Mouse (Mus musculus) liver, embryonic 14.5 days (tissue): Measurements from ENCODE around the gene Rasa1. TPM values are rescaled to one million over a fixed set of nuclear protein-coding genes. Genes with fewer than 3 reads are reported as not detected.
A peak's percentile ranks its signal among the peaks of the same experiment; 100 is the strongest.

Experiments
- ATAC-seq: fragments of 200-750 bp; cut with Nextera tagmentation; 2 replicates; pipeline ENCODE4 v1.8.0; 2017; ENCODE audit warnings: moderate number of reproducible peaks, mild to moderate bottlenecking, moderate library complexity; ENCODE audit not compliant: insufficient read depth
- DNase-seq, 3 experiments: peaks; one replicate each; pipeline ENCODE4 v3.0.0-alpha.2; 2012 to 2013; ENCODE audit warnings: low read depth in 3 of 3, low spot score in 3 of 3
- H3K27ac ChIP-seq: fragments of 300-500 bp; sonication (generic); 2 replicates; pipeline ENCODE4 v1.5.1; 2014; ENCODE audit warnings: moderate library complexity, mild to moderate bottlenecking, control low read depth, inconsistent platforms
- H3K27me3 ChIP-seq: fragments of 300-500 bp; sonication (generic); 2 replicates; pipeline ENCODE4 v1.6.1; 2014; ENCODE audit warnings: mild to moderate bottlenecking, low read length, moderate library complexity; ENCODE audit not compliant: control insufficient read depth, insufficient read depth
- H3K36me3 ChIP-seq: fragments of 300-500 bp; sonication (generic); replicated peaks from 2 replicates; pipeline ENCODE4 v1.6.1; 2014; ENCODE audit warnings: low read depth; ENCODE audit not compliant: control insufficient read depth, insufficient read depth
- H3K4me1 ChIP-seq, 2 experiments: fragments of 200-500 bp in 1 of 2; fragments of 300-500 bp in 1 of 2; sonication (generic) in 1 of 2; replicated peaks; 2 replicates each; pipeline ENCODE4 v1.6.1; 2012 to 2014; ENCODE audit warnings: antibody characterized with exemption in 1 of 2, inconsistent platforms in 1 of 2, low read length in 1 of 2; ENCODE audit not compliant: control insufficient read depth in 2 of 2, insufficient read depth in 2 of 2
- H3K4me2 ChIP-seq: fragments of 300-500 bp; sonication (generic); 2 replicates; pipeline ENCODE4 v1.6.1; 2014; ENCODE audit warnings: low read depth, mild to moderate bottlenecking, control low read depth, moderate library complexity
- H3K4me3 ChIP-seq, 2 experiments: fragments of 200-500 bp in 1 of 2; fragments of 300-500 bp in 1 of 2; sonication (generic) in 1 of 2; 2 replicates each; pipeline ENCODE4 v1.5.1; 2012 to 2014; ENCODE audit warnings: low read depth in 2 of 2, low read length in 2 of 2, mild to moderate bottlenecking in 2 of 2, control low read depth in 1 of 2, inconsistent platforms in 1 of 2, moderate library complexity in 1 of 2; ENCODE audit not compliant: insufficient read depth in 1 of 2
- H3K9ac ChIP-seq: fragments of 300-500 bp; sonication (generic); replicated peaks from 2 replicates; pipeline ENCODE4 v1.6.1; 2014; ENCODE audit warnings: mild to moderate bottlenecking, control low read depth, moderate library complexity
- H3K9me3 ChIP-seq: fragments of 300-500 bp; sonication (generic); 2 replicates; pipeline ENCODE4 v1.6.1; 2016; ENCODE audit warnings: low read length, mixed read lengths; ENCODE audit not compliant: control insufficient read depth
- CTCF ChIP-seq: IDR thresholded peaks from 2 replicates; pipeline ENCODE4 v1.5.1; 2016; ENCODE audit warnings: antibody characterized with exemption, low read depth, control low read depth
- EP300 ChIP-seq: IDR thresholded peaks from 2 replicates; pipeline ENCODE4 v1.6.1; 2016; ENCODE audit warnings: antibody characterized with exemption, low read depth
- WGBS: fragments of 180-500 bp; shearing (Covaris S2); extraction: QIAGEN DNeasy Blood & Tissue Kit; methylation state at CpG from one replicate; pipeline ENCODE4 v1.1.7; 2014; ENCODE audit not compliant: insufficient replicate concordance; 5-methylcytosine and 5-hydroxymethylcytosine counted together
- polyA plus RNA-seq, 2 experiments: library from polyadenylated mRNA; depleted of rRNA in 1 of 2; stranded (reverse) in 1 of 2; unstranded in 1 of 2; fragments of >200 nt; fragmentation: Nextera tagmentation in 1 of 2; extraction: Ambion mirVana in 1 of 2; gene quantifications; 2 replicates each; pipeline versions ENCODE4 v1.2.1 to v1.2.3; 2012 to 2014

Rasa1 gene
- polyA plus RNA-seq, 2 experiments: 9.2 to 14.0 TPM

DNA sequence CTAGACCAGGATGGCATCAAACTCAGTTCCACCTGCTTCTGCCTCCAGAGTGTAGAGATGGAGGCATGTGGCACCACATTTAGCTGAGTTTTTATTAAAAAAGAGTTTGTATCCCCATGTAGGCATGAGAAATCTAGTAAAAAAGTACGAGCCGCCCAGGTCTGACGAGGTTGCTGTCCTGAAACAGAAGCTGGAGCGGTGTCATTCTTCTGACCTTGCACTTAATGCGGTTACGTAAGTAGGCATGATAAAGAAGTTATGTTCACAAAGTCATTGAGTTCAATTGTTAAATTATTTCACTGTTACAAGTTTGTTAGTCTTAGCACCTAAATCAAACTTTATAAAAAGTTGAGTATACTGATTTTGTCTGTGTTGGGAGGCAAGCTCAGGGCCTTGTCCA lies 80.3 kb downstream of the Rasa1 start:
- TF ChIP-seq CTCF (no peak), EP300 (no peak)
- no peak overlapping the region for H3K27ac ChIP-seq
- peaks cover 3% of the 10 kb centered on the region; the same call in 1 of the 2 replicates for H3K36me3 ChIP-seq
- H3K27me3 ChIP-seq: no peaks in the 10 kb centered on the region
- WGBS: 82% methylated on average over 6 of the region's 6 CpGs
- DNase-seq (no peak), ATAC-seq (no peak)
- no peak overlapping the region for H3K4me3 ChIP-seq
- no peaks in the 10 kb centered on the region for H3K4me1 ChIP-seq
- no peak overlapping the region for H3K9ac ChIP-seq
- no peaks in the 10 kb centered on the region for H3K9me3 ChIP-seq
- H3K4me2 ChIP-seq: no peak overlapping the region

DNA sequence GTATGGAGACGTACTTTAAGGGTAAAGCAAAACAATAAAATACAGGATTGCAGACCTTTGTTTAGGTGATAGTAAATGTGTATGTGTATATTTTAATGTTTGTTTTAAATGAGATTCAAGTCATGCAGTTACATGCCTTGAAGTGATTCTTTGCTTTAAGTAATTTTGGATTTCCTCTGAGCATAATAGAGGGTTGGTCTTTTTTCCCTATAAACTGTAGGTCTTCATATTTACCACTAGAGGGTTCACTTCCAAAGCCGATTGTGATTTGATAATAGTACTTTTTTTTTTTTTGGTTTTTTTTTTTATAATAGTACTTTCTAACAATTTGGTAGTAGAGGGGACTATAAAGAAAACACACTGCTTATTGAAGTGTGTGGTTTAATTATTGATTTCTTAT lies 81.4 kb downstream of the Rasa1 start:
- ATAC-seq: no peak

GRCm38 (mm10) chr13:85191253-85191652 lies 97.7 kb downstream of the Rasa1 start:
- Histone ChIP-seq H3K9ac (no peak overlapping the region), H3K9me3 (no peaks in the 10 kb centered on the region), H3K4me3 (no peak overlapping the region), H3K27ac (no peak overlapping the region), H3K4me1 (no peaks in the 10 kb centered on the region), H3K36me3 (no peaks in the 10 kb centered on the region; the same call in 1 of the 2 replicates), H3K4me2 (no peak overlapping the region), H3K27me3 (no peaks in the 10 kb centered on the region)
- 80% methylated on average over 2 of the region's 2 CpGs for WGBS
- no peak for ATAC-seq
- DNase-seq: no peak
- TF ChIP-seq CTCF: no peak

More for the DNA sequence above, 81.4 kb downstream of the Rasa1 start:
- Histone ChIP-seq H3K4me2 (no peak overlapping the region), H3K9me3 (no peaks in the 10 kb centered on the region), H3K4me1 (no peaks in the 10 kb centered on the region), H3K36me3 (peaks cover 5% of the 10 kb centered on the region; the same call in 1 of the 2 replicates), H3K27me3 (no peaks in the 10 kb centered on the region), H3K9ac (no peak overlapping the region), H3K4me3 (no peak overlapping the region), H3K27ac (no peak overlapping the region)
- 59% methylated on average over 2 of the region's 2 CpGs for WGBS
- DNase-seq: no peak
- TF ChIP-seq CTCF (no peak; the same call in 1 of the 2 replicates), EP300 (no peak)

DNA sequence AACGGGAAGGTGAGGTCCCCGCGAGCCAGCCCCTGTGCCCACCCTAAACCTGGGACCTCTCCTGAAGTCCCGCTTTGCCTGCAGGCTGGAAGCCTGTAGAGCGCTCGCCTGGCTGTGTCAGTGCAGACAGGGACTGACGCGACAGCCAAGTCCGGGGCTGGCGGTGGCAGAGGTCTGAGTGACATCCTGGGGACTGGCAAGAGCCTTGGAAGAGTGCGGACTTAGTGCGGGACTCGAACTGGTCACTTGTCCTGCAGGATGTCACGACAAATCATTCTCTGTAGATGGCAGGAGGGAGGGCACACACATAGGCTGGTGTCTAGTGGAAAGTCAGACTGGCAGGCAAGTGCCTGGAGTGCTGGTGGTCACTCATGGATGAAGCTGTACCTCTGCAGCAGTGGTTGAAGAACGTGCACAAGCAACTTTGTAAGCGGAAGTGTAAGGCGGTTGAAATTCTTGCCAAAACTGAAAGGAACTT lies 99.2 kb downstream of the Rasa1 start:
- Histone ChIP-seq H3K9ac (peak overlapping the region; percentile 76), H3K4me1 (no peaks in the 10 kb centered on the region), H3K9me3 (no peaks in the 10 kb centered on the region), H3K27me3 (no peaks in the 10 kb centered on the region), H3K27ac (peak overlapping the region; percentile 58; the same call in 1 of the 2 replicates), H3K4me3 (peak overlapping the region; percentile 73 to 78), H3K4me2 (peak overlapping the region; percentile 90), H3K36me3 (no peaks in the 10 kb centered on the region; the same call in 1 of the 2 replicates)
- peak; percentile 79 for ATAC-seq
- no peak for TF ChIP-seq CTCF
- no peak for TF ChIP-seq EP300
- under 1% methylated on average over 17 of the region's 17 CpGs for WGBS
- DNase-seq: peak in 2 of 3 experiments; percentile 22 to 33

- H3K36me3 ChIP-seq: no peaks in the 10 kb centered on the region; the same call in 1 of the 2 replicates
- no peaks in the 10 kb centered on the region for H3K27me3 ChIP-seq
- TF ChIP-seq EP300: no peak
- no peak for TF ChIP-seq CTCF
- 2% methylated on average over 44 of the region's 44 CpGs for WGBS
- H3K4me2 ChIP-seq: peak within 1 kb of the TSS; percentile 90
- H3K4me3 ChIP-seq: peak within 1 kb of the TSS; percentile 73 to 78
- ATAC-seq (peak; percentile 99), DNase-seq (peak; percentile 82 to 90 (median 86))
- H3K9me3 ChIP-seq: no peaks in the 10 kb centered on the region
- H3K27ac ChIP-seq: peak within 1 kb of the TSS; percentile 58; the same call in 1 of the 2 replicates
- H3K4me1 ChIP-seq: no peaks in the 10 kb centered on the region
- peak within 1 kb of the TSS; percentile 76 for H3K9ac ChIP-seq
Observed at GRCm38 (mm10) chr13:85188903-85189643, 99.9 kb downstream of the Rasa1 start, which contains the start of gene Ccnh. TSS of gene Ccnh (plus strand) at chr13:85189408.

Other genes starting within 250 kb of the Rasa1 start
- 8.1 and 17.1 TPM in 2 replicates for gene Ccnh, start 99.7 kb downstream of the Rasa1 start, polyA plus RNA-seq (2012; rRNA removed)
- gene Ccnh, start 99.7 kb downstream of the Rasa1 start, polyA plus RNA-seq (2014; fragmentation: Nextera tagmentation; extraction: Ambion mirVana): 50.5 and 54.7 TPM in 2 replicates